Mouse (Mus musculus): ENCODE measurements around the gene Rassf2.

- TF ChIP-seq CTCF (IDR thresholded peaks at IDR 0.05; ENCODE audit: control insufficient read depth, insufficient read depth, low read length) (no peak), POLR2A (IDR thresholded peaks at IDR 0.05; ENCODE audit: borderline replicate concordance, control insufficient read depth, low read depth, low read length) (no peak)
Observed at GRCm38 (mm10) chr2:131956336-131957256, 73.5 kb downstream of the Rassf2 start.

Data from bone marrow, adult 2 months (tissue).